Mouse (Mus musculus) CD8-positive naive resting alpha-beta T cell, adult 2 months (primary cell): ENCODE data around the gene S1pr1.

ENCODE experiments used
- DNase-seq, 2 experiments: peaks; one replicate each; pipeline ENCODE4 v3.0.0; 2022; ENCODE audit warnings: low read depth in 2 of 2, low spot score in 2 of 2

The S1pr1 gene

GRCm38 (mm10) chr3:115714671-115715651 lies at the start of gene S1pr1:
Gene S1pr1 (minus strand): TSS chr3:115715072.
- DNase-seq = peak; percentile 79 to 82

- no peak for DNase-seq
These were observed 48.4 kb upstream of the S1pr1 start for GRCm38 (mm10) chr3:115763292-115763691.

GRCm38 (mm10) chr3:115762841-115763240 lies 48.0 kb upstream of the S1pr1 start:
- no peak for DNase-seq

- DNase-seq = no peak
These were observed 44.8 kb upstream of the S1pr1 start for GRCm38 (mm10) chr3:115759659-115760058.

GRCm38 (mm10) chr3:115758455-115758912 lies 43.6 kb upstream of the S1pr1 start:
- DNase-seq = peak; percentile 22 to 38

- DNase-seq = peak in 1 of 2 experiments; percentile 11
These were observed 39.6 kb upstream of the S1pr1 start for GRCm38 (mm10) chr3:115754466-115754865.

- DNase-seq = no peak
These were observed 35.5 kb upstream of the S1pr1 start for GRCm38 (mm10) chr3:115750369-115750768.

- no peak for DNase-seq
These were observed 33.6 kb upstream of the S1pr1 start for GRCm38 (mm10) chr3:115748289-115748989.

- DNase-seq = no peak
These were observed 31.6 kb upstream of the S1pr1 start for GRCm38 (mm10) chr3:115746511-115746910.

GRCm38 (mm10) chr3:115745088-115745487 lies 30.2 kb upstream of the S1pr1 start:
- DNase-seq = no peak

- DNase-seq = no peak
These were observed 23.7 kb upstream of the S1pr1 start for GRCm38 (mm10) chr3:115738524-115738923.

GRCm38 (mm10) chr3:115737785-115738318 lies 23.0 kb upstream of the S1pr1 start:
- no peak for DNase-seq

- DNase-seq = no peak
These were observed 20.7 kb upstream of the S1pr1 start for GRCm38 (mm10) chr3:115735540-115735939.

- no peak for DNase-seq
These were observed 20.0 kb upstream of the S1pr1 start for GRCm38 (mm10) chr3:115734841-115735240.

GRCm38 (mm10) chr3:115730336-115730735 lies 15.5 kb upstream of the S1pr1 start:
- no peak for DNase-seq

- DNase-seq = peak; percentile 45 to 48
These were observed 14.3 kb upstream of the S1pr1 start for GRCm38 (mm10) chr3:115729187-115729586.

- no peak for DNase-seq
These were observed 13.3 kb upstream of the S1pr1 start for GRCm38 (mm10) chr3:115728211-115728610.

- no peak for DNase-seq
These were observed 4.0 kb upstream of the S1pr1 start for GRCm38 (mm10) chr3:115718886-115719285.

- no peak for DNase-seq
These were observed 1.1 kb upstream of the S1pr1 start for GRCm38 (mm10) chr3:115715900-115716515.

GRCm38 (mm10) chr3:115714049-115714435 lies 830 bp downstream of the S1pr1 start:
- DNase-seq = no peak

- DNase-seq = no peak
These were observed 1.3 kb downstream of the S1pr1 start for GRCm38 (mm10) chr3:115713417-115714048.
